Mouse (Mus musculus): ENCODE measurements around the gene Gamt.

- TF ChIP-seq POLR2A (IDR thresholded peaks at IDR 0.05; ENCODE audit: borderline replicate concordance, extremely low read depth, insufficient read depth, insufficient read length, poor library complexity, severe bottlenecking) (peak; percentile 27; the same call in 1 of the 2 replicates), CTCF (IDR thresholded peaks at IDR 0.05; ENCODE audit: borderline replicate concordance, extremely low read depth, insufficient read depth, insufficient read length) (no peak)
Observed at GRCm38 (mm10) chr10:80300672-80301181, 39.9 kb upstream of the Gamt start.

All from brain, embryonic 14.5 days (tissue).